Mouse (Mus musculus): ENCODE measurements at regions not wholly inside any gene's neighbourhood (a gene's known extent, or its start where the extent isn't known, plus 50 kb on each side); places are given as distances from the start of the nearest gene placed in this dataset.

GRCm38 (mm10) chr2:84127586-84127985 is 137.2 kb downstream of the Gm13691 start:
- Histone ChIP-seq H3K4me1 (replicated peaks; ENCODE audit: control insufficient read depth, insufficient read depth, low read length) (no peaks in the 10 kb centered on the region), H3K36me3 (ENCODE audit: control insufficient read depth, insufficient read depth, low read length) (no peaks in the 10 kb centered on the region), H3K4me3 (ENCODE audit: control insufficient read depth, insufficient read depth, low read length) (no peak overlapping the region), H3K27me3 (ENCODE audit: control insufficient read depth, insufficient read depth, low read length) (no peaks in the 10 kb centered on the region), H3K27ac (ENCODE audit: control insufficient read depth, insufficient read depth, low read length) (no peak overlapping the region)
- TF ChIP-seq POLR2A (IDR thresholded peaks at IDR 0.05; ENCODE audit: control insufficient read depth, extremely low read depth, insufficient read depth, low read length, poor library complexity) (no peak), CTCF (IDR thresholded peaks at IDR 0.05; ENCODE audit: borderline replicate concordance, control insufficient read depth, extremely low read depth, insufficient read depth, low read length, poor library complexity) (no peak)
- DNase-seq = no peak
- 88% methylated on average over 3 of the region's 3 CpGs for WGBS

- no peak for DNase-seq
- Histone ChIP-seq H3K27me3 (ENCODE audit: control insufficient read depth, insufficient read depth, low read length) (no peaks in the 10 kb centered on the region), H3K4me1 (replicated peaks; ENCODE audit: control insufficient read depth, insufficient read depth, low read length) (no peaks in the 10 kb centered on the region), H3K4me3 (ENCODE audit: control insufficient read depth, insufficient read depth, low read length) (no peak overlapping the region), H3K36me3 (ENCODE audit: control insufficient read depth, insufficient read depth, low read length) (no peaks in the 10 kb centered on the region), H3K27ac (ENCODE audit: control insufficient read depth, insufficient read depth, low read length) (no peak overlapping the region)
- no peak for TF ChIP-seq POLR2A (IDR thresholded peaks at IDR 0.05; ENCODE audit: control insufficient read depth, extremely low read depth, insufficient read depth, low read length, poor library complexity)
- TF ChIP-seq CTCF (IDR thresholded peaks at IDR 0.05; ENCODE audit: borderline replicate concordance, control insufficient read depth, extremely low read depth, insufficient read depth, low read length, poor library complexity) = no peak
Measured at GRCm38 (mm10) chr2:84161742-84162141, 171.4 kb downstream of the Gm13691 start.

GRCm38 (mm10) chr2:84173450-84173849 is 183.1 kb downstream of the Gm13691 start:
- WGBS = 95% methylated on average over 3 of the region's 3 CpGs
- no peak for DNase-seq
- no peak overlapping the region for H3K4me3 ChIP-seq (ENCODE audit: control insufficient read depth, insufficient read depth, low read length)
- TF ChIP-seq POLR2A (IDR thresholded peaks at IDR 0.05; ENCODE audit: control insufficient read depth, extremely low read depth, insufficient read depth, low read length, poor library complexity) = no peak
- H3K27me3 ChIP-seq (ENCODE audit: control insufficient read depth, insufficient read depth, low read length) = no peaks in the 10 kb centered on the region
- no peak overlapping the region for H3K27ac ChIP-seq (ENCODE audit: control insufficient read depth, insufficient read depth, low read length)
- H3K36me3 ChIP-seq (ENCODE audit: control insufficient read depth, insufficient read depth, low read length) = no peaks in the 10 kb centered on the region
- no peaks in the 10 kb centered on the region for H3K4me1 ChIP-seq (replicated peaks; ENCODE audit: control insufficient read depth, insufficient read depth, low read length)

GRCm38 (mm10) chr2:84183624-84184287 is 193.4 kb downstream of the Gm13691 start:
- Histone ChIP-seq H3K36me3 (ENCODE audit: control insufficient read depth, insufficient read depth, low read length) (no peaks in the 10 kb centered on the region), H3K4me3 (ENCODE audit: control insufficient read depth, insufficient read depth, low read length) (no peak overlapping the region), H3K27ac (ENCODE audit: control insufficient read depth, insufficient read depth, low read length) (no peak overlapping the region), H3K4me1 (replicated peaks; ENCODE audit: control insufficient read depth, insufficient read depth, low read length) (no peaks in the 10 kb centered on the region), H3K27me3 (ENCODE audit: control insufficient read depth, insufficient read depth, low read length) (no peaks in the 10 kb centered on the region)
- TF ChIP-seq CTCF (IDR thresholded peaks at IDR 0.05; ENCODE audit: borderline replicate concordance, control insufficient read depth, extremely low read depth, insufficient read depth, low read length, poor library complexity) (no peak), POLR2A (IDR thresholded peaks at IDR 0.05; ENCODE audit: control insufficient read depth, extremely low read depth, insufficient read depth, low read length, poor library complexity) (no peak)
- DNase-seq = no peak
- 86% methylated on average over 5 of the region's 5 CpGs for WGBS

GRCm38 (mm10) chr2:84184288-84185015 is 194.1 kb downstream of the Gm13691 start:
- Histone ChIP-seq H3K4me3 (ENCODE audit: control insufficient read depth, insufficient read depth, low read length) (no peak overlapping the region), H3K4me1 (replicated peaks; ENCODE audit: control insufficient read depth, insufficient read depth, low read length) (no peaks in the 10 kb centered on the region), H3K27ac (ENCODE audit: control insufficient read depth, insufficient read depth, low read length) (no peak overlapping the region), H3K27me3 (ENCODE audit: control insufficient read depth, insufficient read depth, low read length) (no peaks in the 10 kb centered on the region), H3K36me3 (ENCODE audit: control insufficient read depth, insufficient read depth, low read length) (no peaks in the 10 kb centered on the region)
- 83% methylated on average over 19 of the region's 19 CpGs for WGBS
- DNase-seq = no peak
- TF ChIP-seq CTCF (IDR thresholded peaks at IDR 0.05; ENCODE audit: borderline replicate concordance, control insufficient read depth, extremely low read depth, insufficient read depth, low read length, poor library complexity) = no peak
- TF ChIP-seq POLR2A (IDR thresholded peaks at IDR 0.05; ENCODE audit: control insufficient read depth, extremely low read depth, insufficient read depth, low read length, poor library complexity) = no peak

- H3K4me1 ChIP-seq (replicated peaks; ENCODE audit: control insufficient read depth, insufficient read depth, low read length) = no peaks in the 10 kb centered on the region
- no peak for DNase-seq
- H3K27me3 ChIP-seq (ENCODE audit: control insufficient read depth, insufficient read depth, low read length) = no peaks in the 10 kb centered on the region
- 96% methylated on average over 7 of the region's 7 CpGs for WGBS
- no peak for TF ChIP-seq CTCF (IDR thresholded peaks at IDR 0.05; ENCODE audit: borderline replicate concordance, control insufficient read depth, extremely low read depth, insufficient read depth, low read length, poor library complexity)
- no peak for TF ChIP-seq POLR2A (IDR thresholded peaks at IDR 0.05; ENCODE audit: control insufficient read depth, extremely low read depth, insufficient read depth, low read length, poor library complexity)
- no peak overlapping the region for H3K4me3 ChIP-seq (ENCODE audit: control insufficient read depth, insufficient read depth, low read length)
- no peaks in the 10 kb centered on the region for H3K36me3 ChIP-seq (ENCODE audit: control insufficient read depth, insufficient read depth, low read length)
- H3K27ac ChIP-seq (ENCODE audit: control insufficient read depth, insufficient read depth, low read length) = no peak overlapping the region
Measured at GRCm38 (mm10) chr2:84185016-84185330, 194.6 kb downstream of the Gm13691 start.
